Mouse (Mus musculus) stomach, postnatal 0 days (tissue): ENCODE results near the gene Zfand2a.

ENCODE experiments used
- CTCF ChIP-seq: IDR thresholded peaks from 2 replicates; pipeline ENCODE4 v1.5.1; 2016; ENCODE audit warnings: antibody characterized with exemption, low read depth, mild to moderate bottlenecking, moderate library complexity
- EP300 ChIP-seq: optimal IDR thresholded peaks from 2 replicates; pipeline ENCODE3; 2016; ENCODE audit warnings: antibody characterized with exemption

GRCm38 (mm10) chr5:139438440-139438839 lies 45.9 kb downstream of the Zfand2a start:
- TF ChIP-seq CTCF, result no peak
- no peak for TF ChIP-seq EP300
